Mouse (Mus musculus): ENCODE results near the gene Dok3.

GRCm38 (mm10) chr13:55476256-55476655 is 52.8 kb downstream of the Dok3 start:
- no peak for TF ChIP-seq E2F4 (IDR thresholded peaks at IDR 0.05; ENCODE audit: insufficient replicate concordance, low read depth, low read length)
- no peak for TF ChIP-seq CTCF (conservative IDR thresholded peaks at IDR 0.05 in 1 of 2, IDR thresholded peaks at IDR 0.05 in 1 of 2; ENCODE audit: low read depth in 2 of 2, low read length in 2 of 2)
- no peak for TF ChIP-seq HCFC1 (IDR thresholded peaks at IDR 0.05; ENCODE audit: low read depth, low read length)
- no peak for TF ChIP-seq ZKSCAN1 (IDR thresholded peaks at IDR 0.05; ENCODE audit: borderline replicate concordance, low read depth, low read length)
- no peak for TF ChIP-seq RCOR1 (conservative IDR thresholded peaks at IDR 0.05; ENCODE audit: low read depth, low read length)
- no peak for TF ChIP-seq MYC (IDR thresholded peaks at IDR 0.05; ENCODE audit: low read depth, low read length)
- no peak for TF ChIP-seq ZC3H11A (IDR thresholded peaks at IDR 0.05; ENCODE audit: low read depth, low read length)
- TF ChIP-seq MAX (IDR thresholded peaks at IDR 0.05; ENCODE audit: low read length) = no peak
- TF ChIP-seq TBP (conservative IDR thresholded peaks at IDR 0.05; ENCODE audit: low read depth, low read length) = no peak

Measured in CH12.LX (cell line).